In genomic region chr16:36944895-36945424, GRCm38 (mm10) we compare ENCODE assay signal across 9 mouse cellular contexts. TPM values are rescaled to one million over a fixed set of nuclear protein-coding genes. Genes with fewer than 3 reads are reported as not detected.
DNase-seq lines count a peak whose midpoint lies in the region; ATAC-seq lines count a peak whose summit lies in the region.
"Had no signal": no experiment of that assay in that cellular context is flagged by ENCODE, and none has a peak within 500 bp of the region (broad histone marks: within the 10 kb centered on the region; RNA-seq: fewer than 3 reads in every experiment).

No protein-coding gene starts in this region.

- H3K9ac ChIP-seq in hindbrain, embryonic 13.5 days: no peak overlapping the region
- no peak overlapping the region for H3K9ac ChIP-seq in midbrain, embryonic 16.5 days (ENCODE audit: low read depth, low read length)
- H3K9ac ChIP-seq: liver, embryonic 14.5 days had no signal

- H3K27ac ChIP-seq in hindbrain, embryonic 10.5 days: peak overlapping the region; percentile 66; the same call in 1 of the 2 replicates
- H3K27ac ChIP-seq in hindbrain, embryonic 13.5 days: no peak overlapping the region
- no peak overlapping the region for H3K27ac ChIP-seq in midbrain, embryonic 16.5 days (ENCODE audit: low read length)
- H3K27ac ChIP-seq: liver, embryonic 14.5 days had no signal

- no peak for ATAC-seq in hindbrain, embryonic 13.5 days (ENCODE audit: low FRiP score)
- peak; percentile 73 for ATAC-seq in midbrain, embryonic 16.5 days

- H3K27me3 ChIP-seq in hindbrain, embryonic 10.5 days (ENCODE audit: insufficient read depth, poor library complexity, severe bottlenecking): no peaks in the 10 kb centered on the region
- no peaks in the 10 kb centered on the region for H3K27me3 ChIP-seq in hindbrain, embryonic 13.5 days
- no peaks in the 10 kb centered on the region for H3K27me3 ChIP-seq in midbrain, embryonic 16.5 days (ENCODE audit: control insufficient read depth, insufficient read depth, low read depth, low read length)

- H3K36me3 ChIP-seq in hindbrain, embryonic 10.5 days: no peaks in the 10 kb centered on the region
- H3K36me3 ChIP-seq in hindbrain, embryonic 13.5 days: no peaks in the 10 kb centered on the region
- no peaks in the 10 kb centered on the region for H3K36me3 ChIP-seq in midbrain, embryonic 16.5 days (ENCODE audit: control insufficient read depth, insufficient read depth, low read length)

- intact Hi-C loops in heart, postnatal 14 days (cut with DNase I): loop anchor here (1.0 to 5.0 kb wide), 2 partner anchors 42 to 64 kb away; no protein-coding TSS in a partner anchor
- intact Hi-C loops in left cerebral cortex, postnatal 14 days (cut with DNase I): loop anchor here (5.0 kb wide), 1 partner anchor 62 kb away; no protein-coding TSS in a partner anchor

- H3K4me2 ChIP-seq in hindbrain, embryonic 13.5 days: no peak overlapping the region
- H3K4me2 ChIP-seq in midbrain, embryonic 16.5 days (ENCODE audit: low read length): no peak overlapping the region; the same call in 1 of the 2 replicates

- DNase-seq in hindbrain, embryonic 10.5 days (ENCODE audit: low spot score): peak; percentile 15
- DNase-seq in cerebellum, postnatal 36 days: peak; percentile 18 to 38
- DNase-seq in heart, postnatal 14 days: peak; percentile 36 to 57
- DNase-seq in right cerebral cortex, postnatal 36 days (ENCODE audit: low spot score in 2 of 2): no peak
- DNase-seq in left cerebral cortex, postnatal 14 days (ENCODE audit: low spot score in 2 of 2): no peak
- no peak for DNase-seq in right cerebral cortex, postnatal 4 days

- H3K9me3 ChIP-seq in hindbrain, embryonic 10.5 days: no peaks in the 10 kb centered on the region
- no peaks in the 10 kb centered on the region for H3K9me3 ChIP-seq in hindbrain, embryonic 13.5 days
- no peaks in the 10 kb centered on the region for H3K9me3 ChIP-seq in midbrain, embryonic 16.5 days (replicated peaks; ENCODE audit: control insufficient read depth, low read length, poor library complexity, severe bottlenecking)

- WGBS in hindbrain, embryonic 10.5 days: 41% methylated on average over 12 of the region's 12 CpGs
- WGBS in hindbrain, embryonic 13.5 days: 47% methylated on average over 11 of the region's 12 CpGs
- 15% methylated on average over 12 of the region's 12 CpGs for WGBS in midbrain, embryonic 16.5 days

- H3K4me3 ChIP-seq in hindbrain, embryonic 10.5 days: no peak overlapping the region
- H3K4me3 ChIP-seq in hindbrain, embryonic 13.5 days: no peak overlapping the region
- H3K4me3 ChIP-seq in midbrain, embryonic 16.5 days (ENCODE audit: low read depth, low read length): no peak overlapping the region

- H3K4me1 ChIP-seq in hindbrain, embryonic 10.5 days (replicated peaks): peaks cover 9% of the 10 kb centered on the region
- H3K4me1 ChIP-seq in hindbrain, embryonic 13.5 days (replicated peaks): no peaks in the 10 kb centered on the region
- H3K4me1 ChIP-seq in midbrain, embryonic 16.5 days (ENCODE audit: control insufficient read depth, insufficient read depth, low read length): no peaks in the 10 kb centered on the region

RNA-seq across cellular contexts. Expression of gene Hcls1, which starts 10.2 kb away (rescaled TPM):
- polyA plus RNA-seq in hindbrain, embryonic 10.5 days (2016; fragmentation: Nextera tagmentation; extraction: Ambion mirVana): 2.7 and 2.8 TPM in 2 replicates
- polyA plus RNA-seq in hindbrain, embryonic 13.5 days (2015; fragmentation: Nextera tagmentation; extraction: Ambion mirVana): 2.2 and 2.6 TPM in 2 replicates
- total RNA-seq in heart, postnatal 14 days (2021): 10 to 100 TPM in 1 of 2 experiments, 1 to 10 TPM in 1; 8.6 to 12.1 TPM
- polyA plus RNA-seq in midbrain, embryonic 16.5 days (2015; fragmentation: Nextera tagmentation; extraction: Ambion mirVana): 1.8 and 2.5 TPM in 2 replicates
- total RNA-seq in left cerebral cortex, postnatal 14 days (2021): 1 to 10 TPM; 4.1 to 4.2 TPM

RNA-seq across cellular contexts. Expression of gene Fbxo40, which starts 45.3 kb away (rescaled TPM):
- 0.15 TPM in 1 of 2 replicates, not detected in the other for polyA plus RNA-seq in hindbrain, embryonic 10.5 days (2016; fragmentation: Nextera tagmentation; extraction: Ambion mirVana)
- not detected in 2 replicates for polyA plus RNA-seq in hindbrain, embryonic 13.5 days (2015; fragmentation: Nextera tagmentation; extraction: Ambion mirVana)
- total RNA-seq in heart, postnatal 14 days (2021): 100 to 1,000 TPM; 140 to 151 TPM
- 0.04 TPM in 1 of 2 replicates, not detected in the other for polyA plus RNA-seq in midbrain, embryonic 16.5 days (2015; fragmentation: Nextera tagmentation; extraction: Ambion mirVana)
- under 1 TPM; 0.11 TPM for total RNA-seq in left cerebral cortex, postnatal 14 days (2021)

Comparison
In these comparisons a context has a peak if more than half of its experiments do, and no peak if none do; other contexts are left out.
1. DNase-seq: peak in hindbrain, embryonic 10.5 days (single experiment), cerebellum, postnatal 36 days (2 of 2) and heart, postnatal 14 days (2 of 2); none in right cerebral cortex, postnatal 36 days (0 of 2), left cerebral cortex, postnatal 14 days (0 of 2) and right cerebral cortex, postnatal 4 days (single experiment).